In the genomic region with DNA sequence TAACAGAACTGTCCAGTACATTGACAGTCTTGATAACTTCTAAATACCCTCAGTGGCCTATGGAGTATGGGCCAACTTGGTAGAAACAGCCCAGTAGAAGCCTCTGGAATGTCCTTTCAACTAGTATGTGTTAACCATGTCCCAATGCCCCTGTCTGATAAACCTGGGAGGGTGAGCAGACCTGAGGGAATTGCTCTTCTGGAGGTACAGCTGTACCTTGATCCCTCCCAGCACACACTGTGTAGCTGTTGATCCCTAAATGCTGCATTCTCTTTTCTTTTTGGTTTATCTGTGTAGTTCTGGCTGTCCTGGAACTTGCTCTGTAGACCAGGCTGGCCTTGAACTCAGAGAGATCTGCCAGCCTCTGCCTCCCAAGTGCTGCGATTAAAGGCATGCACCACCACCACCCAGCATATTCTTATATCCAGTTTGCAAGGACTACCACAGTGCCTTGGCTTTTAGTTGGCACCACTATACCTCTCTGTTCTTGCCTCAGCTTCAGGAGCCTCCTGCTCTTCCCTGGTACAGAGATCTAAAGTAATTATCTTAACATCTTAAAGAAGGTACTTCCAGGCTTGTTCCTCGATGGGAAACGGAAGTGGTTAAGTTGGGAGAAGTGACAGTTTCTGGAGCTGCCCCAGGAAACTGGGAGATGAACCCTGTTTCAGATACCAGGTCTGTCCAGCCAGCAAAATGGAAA, we compare ENCODE assay signal across 8 mouse cellular contexts. TPM values are rescaled to one million over a fixed set of nuclear protein-coding genes. Genes with fewer than 3 reads are reported as not detected.
DNase-seq lines count a peak whose midpoint lies in the region; ATAC-seq lines count a peak whose summit lies in the region.

No protein-coding gene starts in this region.

- no peak for ATAC-seq in heart, embryonic 12.5 days (ENCODE audit: insufficient number of reproducible peaks, low FRiP score)
- ATAC-seq in embryonic facial prominence, embryonic 12.5 days (ENCODE audit: insufficient number of reproducible peaks, insufficient read depth, low FRiP score, low TSS enrichment): no peak
- ATAC-seq in limb, embryonic 15.5 days (ENCODE audit: insufficient number of reproducible peaks, low FRiP score, low TSS enrichment, low read depth): no peak
- no peak for ATAC-seq in inflammation-experienced regulatory T-cells, adult 6 months

- H3K27me3 ChIP-seq in heart, embryonic 12.5 days (replicated peaks): no peaks in the 10 kb centered on the region
- no peaks in the 10 kb centered on the region for H3K27me3 ChIP-seq in embryonic facial prominence, embryonic 12.5 days
- H3K27me3 ChIP-seq in limb, embryonic 15.5 days: no peaks in the 10 kb centered on the region

- peaks cover 28% of the 10 kb centered on the region for H3K36me3 ChIP-seq in heart, embryonic 12.5 days
- H3K36me3 ChIP-seq in embryonic facial prominence, embryonic 12.5 days: peaks cover 19% of the 10 kb centered on the region
- H3K36me3 ChIP-seq in limb, embryonic 15.5 days: peaks cover 29% of the 10 kb centered on the region

- no peak for DNase-seq in heart, adult 18-20 months
- DNase-seq in CD4-positive helper T cell, adult 2 months (ENCODE audit: low read depth, low spot score): peak; percentile 6
- no peak for DNase-seq in thymus, postnatal 4 days
- DNase-seq in right cerebral cortex, adult 18-20 months: no peak

- 77% methylated on average over 3 of the region's 3 CpGs for WGBS in heart, embryonic 12.5 days
- 77% methylated on average over 3 of the region's 3 CpGs for WGBS in embryonic facial prominence, embryonic 12.5 days
- WGBS in limb, embryonic 15.5 days: 72% methylated on average over 3 of the region's 3 CpGs

- H3K4me3 ChIP-seq in heart, embryonic 12.5 days: no peak overlapping the region
- H3K4me3 ChIP-seq in embryonic facial prominence, embryonic 12.5 days: no peak overlapping the region
- H3K4me3 ChIP-seq in limb, embryonic 15.5 days: no peak overlapping the region

- H3K4me2 ChIP-seq in heart, embryonic 12.5 days: no peak overlapping the region
- no peak overlapping the region for H3K4me2 ChIP-seq in embryonic facial prominence, embryonic 12.5 days (replicated peaks)
- H3K4me2 ChIP-seq in limb, embryonic 15.5 days: peak overlapping the region; percentile 75; the same call in 1 of the 2 replicates

- H3K27ac ChIP-seq in heart, embryonic 12.5 days (ENCODE audit: poor library complexity, severe bottlenecking): peak overlapping the region; percentile 97; the same call in 1 of the 2 replicates
- peak overlapping the region; percentile 89; the same call in 1 of the 2 replicates for H3K27ac ChIP-seq in embryonic facial prominence, embryonic 12.5 days
- H3K27ac ChIP-seq in limb, embryonic 15.5 days: peak overlapping the region; percentile 98; the same call in 1 of the 2 replicates

- no peaks in the 10 kb centered on the region for H3K9me3 ChIP-seq in heart, embryonic 12.5 days (replicated peaks)
- H3K9me3 ChIP-seq in embryonic facial prominence, embryonic 12.5 days: no peaks in the 10 kb centered on the region
- H3K9me3 ChIP-seq in limb, embryonic 15.5 days: no peaks in the 10 kb centered on the region

- no peak overlapping the region for H3K9ac ChIP-seq in heart, embryonic 12.5 days
- H3K9ac ChIP-seq in embryonic facial prominence, embryonic 12.5 days: no peak overlapping the region
- H3K9ac ChIP-seq in limb, embryonic 15.5 days: no peak overlapping the region

- H3K4me1 ChIP-seq in heart, embryonic 12.5 days (replicated peaks): peaks cover 12% of the 10 kb centered on the region; the same call in 1 of the 2 replicates
- H3K4me1 ChIP-seq in embryonic facial prominence, embryonic 12.5 days: peaks cover 11% of the 10 kb centered on the region
- H3K4me1 ChIP-seq in limb, embryonic 15.5 days: peaks cover 14% of the 10 kb centered on the region

RNA-seq across cellular contexts. Expression of gene D2hgdh, which starts 0.8 kb away (rescaled TPM):
- polyA plus RNA-seq in heart, embryonic 12.5 days (2016; fragmentation: Nextera tagmentation; extraction: Ambion mirVana): 15.5 and 16.4 TPM in 2 replicates
- 10 to 100 TPM; 42.3 to 50.3 TPM for total RNA-seq in heart, adult 18-20 months (2021)
- polyA plus RNA-seq in embryonic facial prominence, embryonic 12.5 days (2016; fragmentation: Nextera tagmentation; extraction: Ambion mirVana): 17.2 and 17.3 TPM in 2 replicates
- 15.8 and 16.9 TPM in 2 replicates for polyA plus RNA-seq in limb, embryonic 15.5 days (2015; fragmentation: Nextera tagmentation; extraction: Ambion mirVana)
- polyA plus RNA-seq in inflammation-experienced regulatory T-cells, adult 6 months (2017; shearing (Covaris generic)): 10 to 100 TPM; 17.0 to 22.7 (median 19.8) TPM

RNA-seq across cellular contexts. Expression of gene Ing5, which starts 20.2 kb away (rescaled TPM):
- polyA plus RNA-seq in heart, embryonic 12.5 days (2016; fragmentation: Nextera tagmentation; extraction: Ambion mirVana): 16.6 and 16.9 TPM in 2 replicates
- total RNA-seq in heart, adult 18-20 months (2021): 10 to 100 TPM; 10.9 to 13.4 TPM
- polyA plus RNA-seq in embryonic facial prominence, embryonic 12.5 days (2016; fragmentation: Nextera tagmentation; extraction: Ambion mirVana): 18.2 and 20.9 TPM in 2 replicates
- 12.7 and 13.4 TPM in 2 replicates for polyA plus RNA-seq in limb, embryonic 15.5 days (2015; fragmentation: Nextera tagmentation; extraction: Ambion mirVana)
- polyA plus RNA-seq in inflammation-experienced regulatory T-cells, adult 6 months (2017; shearing (Covaris generic)): 10 to 100 TPM; 20.3 to 26.9 (median 22.1) TPM

RNA-seq across cellular contexts. Expression of gene Dtymk, which starts 22.2 kb away (rescaled TPM):
- 183 and 191 TPM in 2 replicates for polyA plus RNA-seq in heart, embryonic 12.5 days (2016; fragmentation: Nextera tagmentation; extraction: Ambion mirVana)
- 10 to 100 TPM; 20.3 to 22.7 TPM for total RNA-seq in heart, adult 18-20 months (2021)
- 272 and 277 TPM in 2 replicates for polyA plus RNA-seq in embryonic facial prominence, embryonic 12.5 days (2016; fragmentation: Nextera tagmentation; extraction: Ambion mirVana)
- 200 and 206 TPM in 2 replicates for polyA plus RNA-seq in limb, embryonic 15.5 days (2015; fragmentation: Nextera tagmentation; extraction: Ambion mirVana)
- polyA plus RNA-seq in inflammation-experienced regulatory T-cells, adult 6 months (2017; shearing (Covaris generic)): 100 to 1,000 TPM; 113 to 143 (median 119) TPM

RNA-seq across cellular contexts. Expression of gene Gal3st2, which starts 37.2 kb away (rescaled TPM):
- 0.08 TPM in 1 of 2 replicates, not detected in the other for polyA plus RNA-seq in heart, embryonic 12.5 days (2016; fragmentation: Nextera tagmentation; extraction: Ambion mirVana)
- under 1 TPM in 1 of 2 experiments, not detected in 1; 0.54 TPM for total RNA-seq in heart, adult 18-20 months (2021)
- 0.06 TPM in 1 of 2 replicates, not detected in the other for polyA plus RNA-seq in embryonic facial prominence, embryonic 12.5 days (2016; fragmentation: Nextera tagmentation; extraction: Ambion mirVana)
- polyA plus RNA-seq in limb, embryonic 15.5 days (2015; fragmentation: Nextera tagmentation; extraction: Ambion mirVana): 0.20 TPM in 1 of 2 replicates, not detected in the other
- not detected for polyA plus RNA-seq in inflammation-experienced regulatory T-cells, adult 6 months (2017; shearing (Covaris generic))
